Mouse (Mus musculus): ENCODE measurements around the gene Gpc5.

Gpc5 gene

GRCm38 (mm10) chr14:115580466-115581255 is 488.6 kb downstream of the Gpc5 start:
- no peak for DNase-seq

GRCm38 (mm10) chr14:115581256-115581633 is 489.2 kb downstream of the Gpc5 start:
- no peak for DNase-seq

GRCm38 (mm10) chr14:115600259-115601029 is 508.4 kb downstream of the Gpc5 start:
- no peak for DNase-seq

GRCm38 (mm10) chr14:115614154-115614553 is 522.1 kb downstream of the Gpc5 start:
- DNase-seq: no peak

GRCm38 (mm10) chr14:115616305-115616704 is 524.3 kb downstream of the Gpc5 start:
- DNase-seq: no peak

GRCm38 (mm10) chr14:115616846-115617245 is 524.8 kb downstream of the Gpc5 start:
- DNase-seq: no peak

GRCm38 (mm10) chr14:115620473-115620872 is 528.5 kb downstream of the Gpc5 start:
- DNase-seq: no peak

- no peak for DNase-seq
These were observed 539.3 kb downstream of the Gpc5 start for GRCm38 (mm10) chr14:115631160-115631898.

GRCm38 (mm10) chr14:115633311-115633710 is 541.3 kb downstream of the Gpc5 start:
- no peak for DNase-seq

- no peak for DNase-seq
These were observed 587.9 kb downstream of the Gpc5 start for GRCm38 (mm10) chr14:115679875-115680274.

GRCm38 (mm10) chr14:115746013-115746412 is 654.0 kb downstream of the Gpc5 start:
- DNase-seq: no peak

- DNase-seq: no peak
These were observed 668.2 kb downstream of the Gpc5 start for GRCm38 (mm10) chr14:115760241-115760640.

GRCm38 (mm10) chr14:115779382-115780177 is 687.6 kb downstream of the Gpc5 start:
- DNase-seq: no peak

- DNase-seq: no peak
These were observed 712.7 kb downstream of the Gpc5 start for GRCm38 (mm10) chr14:115804751-115805150.

GRCm38 (mm10) chr14:115819021-115819420 is 727.0 kb downstream of the Gpc5 start:
- DNase-seq: no peak

GRCm38 (mm10) chr14:115821657-115822056 is 729.6 kb downstream of the Gpc5 start:
- no peak for DNase-seq

GRCm38 (mm10) chr14:115830485-115830884 is 738.5 kb downstream of the Gpc5 start:
- DNase-seq: no peak

- DNase-seq: peak; percentile 19
These were observed 739.3 kb downstream of the Gpc5 start for GRCm38 (mm10) chr14:115831219-115831755.

- DNase-seq: no peak
These were observed 740.0 kb downstream of the Gpc5 start for GRCm38 (mm10) chr14:115831854-115832625.

GRCm38 (mm10) chr14:115843783-115844182 is 751.8 kb downstream of the Gpc5 start:
- DNase-seq: no peak

GRCm38 (mm10) chr14:115844773-115845427 is 752.9 kb downstream of the Gpc5 start:
- DNase-seq: no peak

Measured in thymus, postnatal 25 days (tissue).